Mouse (Mus musculus): Measurements from ENCODE around the gene Nicn1. TPM values are rescaled to one million over a fixed set of nuclear protein-coding genes. Genes with fewer than 3 reads are reported as not detected.
A peak's percentile ranks its signal among the peaks of the same experiment; 100 is the strongest.

Gene Nicn1
- polyA plus RNA-seq, 1 experiment from 2014 or later = 30.1 TPM

DNA sequence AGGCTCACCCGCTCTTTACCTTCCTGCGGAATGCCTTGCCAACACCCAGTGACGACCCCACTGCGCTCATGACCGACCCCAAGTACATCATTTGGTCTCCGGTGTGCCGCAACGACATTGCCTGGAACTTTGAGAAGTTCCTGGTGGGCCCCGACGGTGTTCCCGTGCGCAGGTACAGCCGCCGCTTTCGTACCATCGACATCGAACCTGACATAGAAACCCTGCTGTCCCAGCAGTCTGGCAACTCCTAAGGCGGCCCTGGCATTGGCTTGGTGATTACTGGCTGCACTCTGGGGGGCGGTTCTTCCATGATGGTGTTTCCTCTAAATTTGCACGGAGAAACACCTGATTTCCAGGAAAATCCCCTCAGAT is 49.6 kb downstream of the Nicn1 start:
- TF ChIP-seq CTCF (IDR thresholded peaks at IDR 0.05; ENCODE audit: low read depth) = no peak

DNA sequence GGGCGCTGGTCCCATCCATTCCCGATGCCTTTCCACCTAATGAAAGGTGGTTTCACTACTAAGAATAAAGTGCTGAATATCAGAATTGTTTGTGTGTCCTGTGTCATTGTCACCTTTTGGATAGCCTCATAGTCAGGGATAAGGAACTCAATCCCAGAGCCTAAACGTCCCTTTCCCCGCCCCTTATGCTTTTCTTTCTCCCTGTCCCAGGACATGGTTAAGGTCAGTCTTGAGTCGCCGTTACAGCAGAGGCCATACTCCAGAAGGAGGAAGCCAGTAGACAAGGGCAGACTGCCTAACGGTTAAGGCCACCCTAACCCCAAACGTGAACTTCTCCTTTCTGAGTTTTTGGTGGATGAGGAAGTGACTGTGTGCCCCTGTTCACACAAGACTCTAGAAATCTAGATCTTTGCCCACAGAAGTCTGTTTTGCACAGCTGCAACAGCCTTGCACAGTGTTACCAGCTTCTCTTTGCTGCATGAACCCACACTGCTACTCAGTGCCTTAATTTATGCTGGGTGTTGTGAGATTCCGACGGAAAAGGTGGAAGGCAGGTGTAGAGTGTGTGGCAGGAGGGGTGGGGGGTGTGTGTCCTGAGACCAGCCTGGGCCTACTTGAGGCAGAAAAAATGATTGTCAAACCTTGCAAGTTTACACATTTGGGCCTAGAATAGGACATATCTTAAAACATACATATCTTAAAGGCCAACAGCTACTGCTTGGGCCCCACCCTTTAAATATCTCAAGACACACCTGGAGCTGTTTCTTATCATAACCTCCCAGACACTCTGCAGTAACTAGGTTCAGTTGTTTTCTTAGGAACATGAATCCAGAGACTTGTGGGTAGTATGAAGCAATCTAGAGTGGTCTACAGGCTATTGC is 50.3 kb downstream of the Nicn1 start:
- Histone ChIP-seq H3K9me3 (replicated peaks; ENCODE audit: low read length) (no peaks in the 10 kb centered on the region), H3K4me1 (replicated peaks; ENCODE audit: insufficient read depth, low read length) (peaks cover 21% of the 10 kb centered on the region), H3K4me3 (replicated peaks; ENCODE audit: low read depth, low read length) (peak overlapping the region; percentile 62), H3K36me3 (ENCODE audit: insufficient read depth, low read length) (peaks cover 5% of the 10 kb centered on the region; the same call in 1 of the 2 replicates), H3K27me3 (ENCODE audit: insufficient read depth, low read length) (no peaks in the 10 kb centered on the region), H3K4me2 (ENCODE audit: low read length) (peak overlapping the region; percentile 79), H3K27ac (peak overlapping the region; percentile 98), H3K9ac (ENCODE audit: low read depth, low read length) (peak overlapping the region; percentile 83)
- no peak for ATAC-seq (replicated peaks; ENCODE audit: low FRiP score, low read depth)
- DNase-seq (ENCODE audit: low spot score) = no peak
- 42% methylated on average over 10 of the region's 10 CpGs for WGBS
- TF ChIP-seq CTCF (IDR thresholded peaks at IDR 0.05; ENCODE audit: low read depth) = no peak

More for the DNA sequence above, 49.6 kb downstream of the Nicn1 start:
- no peak for ATAC-seq (replicated peaks; ENCODE audit: low FRiP score, low read depth)
- Histone ChIP-seq H3K4me1 (replicated peaks; ENCODE audit: insufficient read depth, low read length) (peaks cover 21% of the 10 kb centered on the region), H3K27ac (peak overlapping the region; percentile 98), H3K27me3 (ENCODE audit: insufficient read depth, low read length) (no peaks in the 10 kb centered on the region), H3K9me3 (replicated peaks; ENCODE audit: low read length) (no peaks in the 10 kb centered on the region), H3K36me3 (ENCODE audit: insufficient read depth, low read length) (peaks cover 12% of the 10 kb centered on the region), H3K4me3 (replicated peaks; ENCODE audit: low read depth, low read length) (peak overlapping the region; percentile 62), H3K9ac (ENCODE audit: low read depth, low read length) (peak overlapping the region; percentile 83), H3K4me2 (ENCODE audit: low read length) (peak overlapping the region; percentile 79)
- peak; percentile 17 for DNase-seq (ENCODE audit: low spot score)
- WGBS = 11% methylated on average over 20 of the region's 20 CpGs

DNA sequence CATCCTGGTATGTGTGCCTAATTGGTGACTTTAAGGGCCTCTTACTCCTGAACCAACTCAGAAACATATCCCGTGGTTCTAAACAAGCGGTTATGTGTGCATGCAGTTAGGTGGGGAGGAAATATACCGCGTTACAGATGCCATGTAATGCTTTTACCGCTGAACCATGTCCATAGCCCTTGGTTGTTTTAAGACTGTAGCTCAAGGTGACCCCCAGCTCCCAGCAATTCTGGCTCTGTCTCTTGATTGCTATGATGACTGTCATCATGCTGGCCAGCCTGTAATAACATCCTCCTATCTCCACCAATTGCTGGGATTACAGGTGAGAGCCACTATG is 50.9 kb downstream of the Nicn1 start:
- H3K4me1 ChIP-seq (replicated peaks; ENCODE audit: insufficient read depth, low read length) = peaks cover 21% of the 10 kb centered on the region
- no peak for TF ChIP-seq CTCF (IDR thresholded peaks at IDR 0.05; ENCODE audit: low read depth)
- no peak overlapping the region for H3K9ac ChIP-seq (ENCODE audit: low read depth, low read length)
- H3K4me2 ChIP-seq (ENCODE audit: low read length) = peak overlapping the region; percentile 79; the same call in 1 of the 2 replicates
- H3K9me3 ChIP-seq (replicated peaks; ENCODE audit: low read length) = no peaks in the 10 kb centered on the region
- DNase-seq (ENCODE audit: low spot score) = no peak
- 0 out of 2 replicates have a peak, but pooled peaks cover 2% of the 10 kb centered on the region for H3K36me3 ChIP-seq (ENCODE audit: insufficient read depth, low read length)
- no peak overlapping the region for H3K4me3 ChIP-seq (replicated peaks; ENCODE audit: low read depth, low read length)
- no peaks in the 10 kb centered on the region for H3K27me3 ChIP-seq (ENCODE audit: insufficient read depth, low read length)
- 68% methylated on average over 5 of the region's 5 CpGs for WGBS
- no peak for ATAC-seq (replicated peaks; ENCODE audit: low FRiP score, low read depth)
- peak overlapping the region; percentile 98 for H3K27ac ChIP-seq

DNA sequence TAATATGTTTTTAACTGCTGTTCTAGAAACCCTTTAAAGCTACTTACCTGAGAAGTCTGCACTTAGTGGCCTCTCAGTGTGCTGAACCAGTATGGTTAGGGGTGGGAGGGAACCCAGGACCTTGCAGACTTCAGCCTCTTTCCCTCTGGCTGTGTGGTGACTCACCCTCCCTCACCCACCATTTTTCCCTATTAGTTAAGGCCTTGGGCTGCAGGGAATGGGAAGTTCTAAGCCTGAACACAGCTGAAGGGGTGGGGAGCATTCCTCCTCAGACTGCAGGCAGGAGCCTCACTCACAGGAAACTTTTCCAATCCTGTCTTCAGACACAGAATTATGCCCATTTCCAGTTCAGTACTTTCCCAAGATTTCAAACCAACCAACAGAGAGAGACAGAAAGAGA is 51.6 kb downstream of the Nicn1 start:
- H3K4me1 ChIP-seq (replicated peaks; ENCODE audit: insufficient read depth, low read length) = peaks cover 21% of the 10 kb centered on the region
- no peak for TF ChIP-seq CTCF (IDR thresholded peaks at IDR 0.05; ENCODE audit: low read depth)
- no peak overlapping the region for H3K4me2 ChIP-seq (ENCODE audit: low read length)
- ATAC-seq (replicated peaks; ENCODE audit: low FRiP score, low read depth) (no peak), DNase-seq (ENCODE audit: low spot score) (no peak)
- H3K4me3 ChIP-seq (replicated peaks; ENCODE audit: low read depth, low read length) = no peak overlapping the region
- H3K9me3 ChIP-seq (replicated peaks; ENCODE audit: low read length) = no peaks in the 10 kb centered on the region
- H3K27ac ChIP-seq = peak overlapping the region; percentile 98
- H3K36me3 ChIP-seq (ENCODE audit: insufficient read depth, low read length) = no peaks in the 10 kb centered on the region
- no peak overlapping the region for H3K9ac ChIP-seq (ENCODE audit: low read depth, low read length)
- H3K27me3 ChIP-seq (ENCODE audit: insufficient read depth, low read length) = no peaks in the 10 kb centered on the region

DNA sequence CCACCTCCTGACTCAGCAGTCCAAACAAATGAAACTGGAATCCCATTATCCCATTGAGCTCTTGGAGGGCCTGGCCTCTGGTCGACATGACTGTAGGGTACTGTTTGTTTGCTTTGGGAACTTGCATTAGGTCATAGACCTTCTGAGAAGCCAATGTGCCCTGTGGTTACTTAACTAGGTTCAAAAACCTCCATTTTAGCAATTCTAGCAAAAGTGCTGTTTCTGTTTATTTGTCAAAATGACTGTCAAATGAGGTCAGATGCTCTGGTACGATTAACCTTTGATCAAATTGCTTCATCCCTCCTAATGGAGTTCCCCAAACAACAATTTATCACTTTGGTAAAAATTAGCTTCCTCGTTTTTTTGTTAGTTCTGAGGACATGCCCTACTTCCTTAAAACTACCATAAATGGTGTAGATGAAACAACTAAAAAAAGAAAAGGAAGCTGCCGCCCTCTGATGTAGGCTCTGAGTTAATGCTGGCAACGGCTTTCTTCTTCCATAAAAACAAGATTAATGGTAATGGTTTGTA is 52.1 kb downstream of the Nicn1 start:
- peaks cover 21% of the 10 kb centered on the region for H3K4me1 ChIP-seq (replicated peaks; ENCODE audit: insufficient read depth, low read length)
- H3K36me3 ChIP-seq (ENCODE audit: insufficient read depth, low read length) = no peaks in the 10 kb centered on the region
- no peaks in the 10 kb centered on the region for H3K27me3 ChIP-seq (ENCODE audit: insufficient read depth, low read length)
- H3K4me2 ChIP-seq (ENCODE audit: low read length) = no peak overlapping the region
- no peak overlapping the region for H3K9ac ChIP-seq (ENCODE audit: low read depth, low read length)
- WGBS = 26% methylated on average over 5 of the region's 5 CpGs
- TF ChIP-seq CTCF (IDR thresholded peaks at IDR 0.05; ENCODE audit: low read depth) = 0 out of 2 replicates have a peak, but pooled peaks have one; percentile 20
- DNase-seq (ENCODE audit: low spot score) (peak; percentile 78), ATAC-seq (replicated peaks; ENCODE audit: low FRiP score, low read depth) (peak; percentile 43)
- H3K27ac ChIP-seq = peak overlapping the region; percentile 98
- H3K9me3 ChIP-seq (replicated peaks; ENCODE audit: low read length) = no peaks in the 10 kb centered on the region
- no peak overlapping the region for H3K4me3 ChIP-seq (replicated peaks; ENCODE audit: low read depth, low read length)

DNA sequence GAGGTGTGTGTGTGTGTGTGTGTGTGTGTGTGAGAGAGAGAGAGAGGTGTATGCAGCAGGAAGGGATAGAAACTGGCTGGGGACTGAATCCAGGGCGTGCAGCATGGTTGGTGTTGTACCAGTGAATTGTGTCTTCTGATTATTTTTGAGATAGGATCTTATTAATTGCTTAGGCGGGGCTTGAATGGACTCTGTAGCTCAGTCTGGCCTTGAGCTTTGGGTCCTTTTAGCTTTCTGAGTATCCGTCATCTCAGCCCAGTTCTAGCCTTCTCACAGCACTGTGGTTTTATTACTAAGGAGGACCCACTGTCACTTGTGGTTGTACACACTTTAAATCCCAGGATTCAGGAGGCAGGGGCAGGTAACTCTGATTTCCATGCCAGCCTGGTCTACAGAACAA is 53.1 kb downstream of the Nicn1 start:
- ATAC-seq (replicated peaks; ENCODE audit: low FRiP score, low read depth) (no peak), DNase-seq (ENCODE audit: low spot score) (no peak)
- Histone ChIP-seq H3K27me3 (ENCODE audit: insufficient read depth, low read length) (no peaks in the 10 kb centered on the region), H3K36me3 (ENCODE audit: insufficient read depth, low read length) (no peaks in the 10 kb centered on the region), H3K9ac (ENCODE audit: low read depth, low read length) (no peak overlapping the region), H3K4me2 (ENCODE audit: low read length) (no peak overlapping the region), H3K4me3 (replicated peaks; ENCODE audit: low read depth, low read length) (no peak overlapping the region), H3K4me1 (replicated peaks; ENCODE audit: insufficient read depth, low read length) (peaks cover 21% of the 10 kb centered on the region), H3K9me3 (replicated peaks; ENCODE audit: low read length) (no peaks in the 10 kb centered on the region), H3K27ac (peak overlapping the region; percentile 98; the same call in 1 of the 2 replicates)
- WGBS = 79% methylated on average over 3 of the region's 3 CpGs
- no peak for TF ChIP-seq CTCF (IDR thresholded peaks at IDR 0.05; ENCODE audit: low read depth)
